Mouse (Mus musculus): ENCODE data around the gene Comt. TPM values are rescaled to one million over a fixed set of nuclear protein-coding genes. Genes with fewer than 3 reads are reported as not detected.

Gene Comt
- 100 to 1,000 TPM; 119 to 127 TPM for total RNA-seq (2021)
- long read RNA-seq, experiment 1, transcript Comt-201 (6 exons, 1,397 nt), result minor isoform, 27 of 108 reads
- long read RNA-seq, experiment 1, transcript Comt-202 (5 exons, 1,866 nt), result major isoform, 33 of 108 reads
- long read RNA-seq, experiment 1, partial matches to known transcripts, result 45 of 108 reads
- long read RNA-seq, experiment 1, other reads (novel, unspliced or antisense), result 3 of 108 reads
- long read RNA-seq, experiment 2, transcript Comt-201 (6 exons, 1,397 nt), result minor isoform, 17 of 97 reads
- long read RNA-seq, experiment 2, transcript Comt-202 (5 exons, 1,866 nt), result major isoform, 35 of 97 reads
- long read RNA-seq, experiment 2, partial matches to known transcripts, result 41 of 97 reads
- long read RNA-seq, experiment 2, other reads (novel, unspliced or antisense), result 4 of 97 reads

DNA sequence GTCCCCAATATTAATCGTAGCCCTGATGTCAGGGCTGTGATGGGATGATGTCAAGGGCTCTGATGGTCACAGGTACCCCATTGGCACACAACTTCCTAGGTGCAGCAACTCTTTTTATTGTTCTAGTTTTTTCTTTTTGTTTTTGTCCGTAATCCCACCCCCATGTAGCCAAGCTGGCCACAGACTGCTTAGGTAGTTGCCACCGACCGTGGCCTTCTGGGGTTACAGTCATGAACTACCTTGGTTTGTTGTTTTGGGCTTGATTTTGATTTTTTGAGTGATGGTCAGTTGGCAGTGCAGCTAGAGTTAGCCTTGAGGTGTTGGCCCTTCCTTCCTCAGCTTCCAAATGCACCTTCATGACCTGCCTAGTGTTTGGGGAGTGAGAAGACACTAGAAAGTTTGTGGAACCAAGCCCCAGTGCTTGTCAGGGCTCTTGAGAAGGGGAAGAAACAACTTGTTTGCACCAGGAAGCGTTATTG is at the start of gene Comt:
Comt (minus strand) TSS at position 51 of the 479 bp plus-strand sequence.
- DNase-seq, result no peak
- intact Hi-C loops (cut with DNase I), result no loop called here

DNA sequence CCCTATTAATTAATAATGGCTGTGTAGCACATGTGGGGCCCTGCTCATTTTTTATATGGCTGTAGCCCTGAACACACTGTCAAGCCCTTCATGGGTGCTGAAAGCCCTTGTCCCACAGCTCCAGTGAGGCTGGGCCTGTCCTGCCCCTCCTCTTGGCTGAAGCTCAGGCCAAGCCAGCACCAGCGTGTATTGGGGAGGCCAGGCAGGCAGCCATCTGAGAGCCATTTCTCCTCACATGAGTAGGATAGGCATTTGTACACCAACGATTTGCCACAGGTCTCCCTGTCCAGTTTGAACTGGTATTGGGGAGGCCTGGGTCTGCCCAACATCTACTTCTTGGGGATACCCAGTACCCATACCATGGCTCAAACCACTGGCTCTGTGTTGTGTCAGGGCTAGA is 47.4 kb upstream of the Comt start:
- intact Hi-C loops (cut with DNase I), result no loop called here
- no peak for DNase-seq

DNA sequence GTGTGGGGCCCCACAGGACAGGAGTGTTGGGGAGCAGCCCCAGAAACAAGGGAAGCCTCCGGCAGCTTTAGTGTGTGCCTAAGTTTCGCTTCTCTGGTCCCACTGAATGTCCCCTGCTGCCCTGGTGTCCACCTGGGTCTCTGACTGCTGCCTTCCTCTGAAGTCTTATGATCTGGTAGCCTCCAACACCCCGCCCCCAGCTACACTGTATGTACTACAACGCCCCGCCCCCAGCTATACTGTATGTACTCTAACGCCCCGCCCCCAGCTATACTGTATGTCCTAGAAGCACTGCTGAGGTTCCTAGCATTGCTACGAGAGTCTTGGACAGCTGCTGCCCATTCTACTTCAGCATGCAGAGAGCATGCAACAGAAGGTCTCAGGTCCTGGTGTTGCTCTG is 46.3 kb upstream of the Comt start:
- no peak for DNase-seq

DNA sequence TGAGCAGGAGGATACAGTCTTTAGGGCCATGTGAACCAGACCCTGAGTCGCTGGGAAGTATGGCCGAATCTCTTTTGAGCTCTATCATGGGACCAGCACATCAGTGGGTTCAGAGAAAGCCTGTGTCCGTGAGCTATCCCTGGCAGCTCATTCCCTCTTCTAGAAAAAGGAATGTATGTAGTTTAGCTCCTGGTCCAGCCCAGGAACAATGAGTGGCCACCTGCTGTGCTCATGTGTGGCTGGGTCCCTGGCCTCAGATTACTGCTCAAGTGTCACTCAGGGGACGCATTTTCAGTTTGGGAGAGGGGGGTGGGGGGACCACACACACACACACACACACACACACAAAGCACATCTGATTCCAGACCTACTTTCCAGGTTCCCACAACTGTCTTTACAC is 45.8 kb upstream of the Comt start:
- no peak for DNase-seq
- intact Hi-C loops (cut with DNase I), result no loop called here

More for the DNA sequence above, 46.3 kb upstream of the Comt start:
- intact Hi-C loops (cut with DNase I), result no loop called here

DNA sequence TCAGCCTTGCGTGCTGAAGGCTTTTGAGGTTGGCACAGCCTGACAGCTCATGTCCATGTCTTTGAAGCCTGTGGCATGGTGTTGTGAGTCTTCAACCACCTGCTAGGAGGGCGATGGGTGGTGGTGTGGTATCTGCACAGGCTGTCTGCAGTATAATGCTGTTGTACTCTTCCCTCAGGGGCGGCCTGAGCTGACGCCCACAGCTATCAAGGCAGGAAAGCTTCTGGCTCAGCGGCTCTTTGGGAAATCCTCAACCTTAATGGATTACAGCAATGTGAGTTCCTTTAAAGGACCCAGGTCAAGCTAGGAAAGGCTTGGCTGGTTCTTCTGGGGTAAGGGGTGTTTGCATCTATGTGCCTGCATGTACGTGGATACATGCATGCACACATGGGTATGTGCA is 45.3 kb upstream of the Comt start:
- intact Hi-C loops (cut with DNase I), result no loop called here
- DNase-seq, result no peak

DNA sequence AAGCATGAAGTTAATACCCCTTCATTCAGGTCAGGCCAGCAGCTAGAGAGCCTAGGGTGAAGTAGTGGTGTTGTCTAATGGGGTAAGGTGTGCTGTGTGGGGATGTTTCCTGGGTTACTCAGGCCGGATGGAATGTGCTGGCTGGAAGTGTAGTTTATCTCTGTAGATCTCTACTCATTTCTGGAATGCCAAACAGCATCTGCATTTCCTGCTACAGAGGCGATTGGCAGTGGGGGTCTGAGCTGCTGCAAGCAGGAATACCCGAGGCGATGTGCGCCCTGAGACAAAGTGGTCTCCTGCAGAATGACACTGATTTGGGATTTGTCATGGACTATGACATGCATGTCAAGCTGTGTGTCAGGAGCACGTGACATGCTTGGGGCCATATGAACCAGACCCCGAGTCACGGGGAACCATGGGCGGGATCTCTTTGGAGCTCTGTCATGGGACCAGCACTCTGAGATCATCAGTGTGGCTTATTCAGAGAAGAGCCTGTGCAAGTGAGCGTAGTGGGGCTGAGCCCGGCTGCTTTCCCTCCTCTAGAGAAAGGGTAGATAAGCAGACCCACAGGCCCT is 44.8 kb upstream of the Comt start:
- DNase-seq, result no peak
- intact Hi-C loops (cut with DNase I), result no loop called here

DNA sequence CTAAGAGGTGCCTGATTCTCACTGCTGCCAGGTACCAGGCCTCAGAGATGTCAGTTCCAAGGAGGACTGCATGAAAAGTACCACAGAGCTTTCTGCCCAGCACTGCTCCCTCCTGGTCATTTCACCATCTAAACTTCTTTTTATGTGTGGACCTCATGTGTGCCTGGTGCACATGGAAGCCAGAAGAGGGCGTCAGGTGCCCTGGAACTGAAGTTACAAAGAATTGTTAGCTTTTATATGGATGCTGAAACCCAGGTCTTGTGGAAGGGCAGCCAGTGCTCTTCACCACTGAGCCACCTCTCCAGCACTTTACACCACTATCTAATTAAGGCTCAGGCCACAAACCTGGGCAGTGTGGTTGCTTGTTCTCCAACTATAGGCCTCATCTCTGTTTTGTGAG is 44.2 kb upstream of the Comt start:
- intact Hi-C loops (cut with DNase I), result no loop called here
- DNase-seq, result no peak

DNA sequence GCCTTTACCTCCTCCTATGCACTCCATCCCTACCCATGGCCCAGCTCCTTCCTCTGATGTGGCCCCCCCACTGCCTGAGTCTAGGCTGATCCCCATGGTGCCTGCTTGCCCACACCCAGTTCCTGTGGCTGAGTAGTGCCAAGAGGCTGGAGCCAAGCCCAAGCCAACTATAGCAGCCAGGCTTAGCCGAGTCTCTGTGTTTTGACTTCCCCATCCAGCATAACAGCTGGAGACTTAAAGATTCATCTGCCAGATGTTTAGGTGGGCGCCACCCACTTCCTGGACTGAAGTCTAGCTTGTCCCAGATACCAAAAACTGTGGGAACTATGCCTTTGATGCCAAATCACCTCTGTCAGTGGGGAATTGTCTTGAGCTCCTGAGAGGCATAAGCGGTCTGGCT is 37.6 kb upstream of the Comt start:
- intact Hi-C loops (cut with DNase I), result no loop called here

DNA sequence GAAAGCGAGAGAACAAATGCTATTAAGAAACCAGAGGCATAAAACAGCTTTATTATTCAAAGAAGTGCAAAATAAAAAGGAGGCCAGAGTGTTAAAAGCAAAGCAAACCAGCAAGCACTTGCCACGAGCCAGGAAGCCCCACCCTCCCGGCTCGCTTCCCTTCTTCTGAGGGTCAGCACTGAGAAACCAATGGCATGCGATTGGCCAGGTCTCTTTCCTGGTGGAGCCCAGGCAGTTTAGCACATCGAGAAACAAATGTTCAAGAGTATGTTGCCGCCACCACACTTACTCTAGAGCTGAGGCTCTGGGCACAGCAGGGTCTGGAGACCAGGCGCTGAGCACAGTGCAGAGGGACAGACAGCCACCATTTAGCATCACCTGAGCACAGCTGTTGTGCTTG is 35.9 kb upstream of the Comt start:
- peak; percentile 30 to 32 for DNase-seq
- intact Hi-C loops (cut with DNase I), result no loop called here

More for the DNA sequence above, 37.6 kb upstream of the Comt start:
- peak; percentile 43 to 47 for DNase-seq

DNA sequence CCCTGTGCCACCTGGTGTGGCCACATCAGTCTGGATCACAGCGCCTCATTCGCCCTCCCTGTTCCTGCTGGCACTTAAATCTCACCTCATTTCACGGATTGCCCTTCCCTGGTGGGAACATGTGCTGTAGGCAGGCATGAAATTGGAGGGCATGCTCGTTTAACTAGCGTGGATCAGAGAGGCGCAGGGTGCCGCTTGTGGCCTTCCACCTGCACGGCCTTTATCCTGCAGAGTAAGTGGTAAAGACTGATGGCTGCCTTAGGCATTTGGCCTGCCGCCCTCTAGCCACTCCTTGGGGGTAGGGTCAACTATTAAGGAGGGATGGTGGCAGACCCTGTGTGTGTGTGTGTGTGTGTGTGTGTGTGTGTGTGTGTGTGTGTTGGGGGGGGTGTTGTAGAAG is 35.4 kb upstream of the Comt start:
- intact Hi-C loops (cut with DNase I), result no loop called here
- DNase-seq, result no peak

DNA sequence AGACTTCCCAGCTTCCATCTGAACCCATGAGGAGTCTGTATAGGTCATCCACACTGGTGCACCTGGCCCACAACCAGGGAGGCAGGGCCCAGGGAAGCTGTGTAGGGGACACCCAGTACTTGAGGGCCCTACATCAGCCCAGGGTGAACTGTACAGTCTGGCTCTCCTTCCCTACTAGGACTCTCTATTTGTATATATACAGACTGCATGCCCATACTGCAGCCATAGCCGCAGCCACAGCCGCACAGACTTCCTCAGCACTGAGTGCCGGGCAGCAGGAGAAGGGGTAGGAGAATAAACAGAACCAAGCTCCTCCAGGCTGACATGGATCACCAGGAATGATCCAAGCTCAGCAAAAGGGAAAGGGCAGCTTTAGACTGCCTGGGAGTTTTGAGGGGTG is 34.2 kb upstream of the Comt start:
- intact Hi-C loops (cut with DNase I), result no loop called here

DNA sequence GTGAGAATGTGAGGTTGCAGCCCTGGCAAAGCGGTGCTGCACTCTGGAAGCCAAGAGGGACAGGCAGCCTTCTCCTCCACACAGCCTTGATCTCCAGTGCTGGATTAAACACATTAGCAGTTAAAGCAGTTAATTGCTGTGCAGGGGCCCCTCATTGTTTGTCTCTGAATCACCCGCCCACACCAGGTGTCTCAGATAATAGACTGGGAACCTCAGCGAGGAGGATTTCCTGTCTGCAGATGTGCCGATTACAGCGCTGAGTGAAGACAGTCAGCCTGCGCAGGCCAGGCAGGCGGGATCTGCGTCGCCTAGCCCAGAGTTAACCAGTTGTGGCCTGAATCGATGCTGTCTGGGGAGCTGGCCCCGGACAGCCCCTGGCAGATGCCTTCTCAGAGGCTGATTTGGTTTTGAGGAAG is 33.3 kb upstream of the Comt start:
- intact Hi-C loops (cut with DNase I), result no loop called here

More for the DNA sequence above, 34.2 kb upstream of the Comt start:
- DNase-seq, result no peak

DNA sequence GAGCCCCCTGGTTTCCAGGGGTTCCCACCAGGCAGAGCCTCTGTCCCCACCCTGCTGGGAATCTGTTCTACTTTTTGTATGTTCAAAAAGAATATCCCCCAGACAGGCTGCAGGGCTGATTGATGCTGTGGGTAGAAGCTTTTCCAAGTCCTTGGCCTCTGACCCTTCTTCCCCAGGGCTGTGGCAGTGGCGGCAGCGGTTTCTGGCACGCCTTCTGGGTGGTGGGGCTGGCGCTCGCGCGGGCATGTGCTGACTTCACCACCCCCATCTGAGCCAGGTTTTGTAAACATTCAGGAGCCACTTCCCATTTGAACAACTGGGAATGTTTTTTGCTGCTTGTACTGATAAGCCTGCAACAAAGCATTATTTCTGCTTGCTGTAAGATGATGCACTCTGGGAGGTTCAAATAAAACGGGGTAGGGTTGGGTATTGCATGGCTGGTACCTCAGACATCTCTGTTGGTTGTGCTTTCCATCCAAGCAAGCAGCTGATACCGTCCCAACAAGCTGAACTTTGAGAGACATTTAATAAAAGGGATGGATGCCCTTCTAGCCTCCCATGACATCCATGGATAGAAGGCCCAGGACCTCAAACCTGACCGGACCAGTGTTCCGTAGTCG is 32.8 kb upstream of the Comt start:
- intact Hi-C loops (cut with DNase I), result no loop called here
- DNase-seq, result peak in 1 of 2 experiments; percentile 18

More for the DNA sequence above, 33.3 kb upstream of the Comt start:
- peak; percentile 37 to 40 for DNase-seq

DNA sequence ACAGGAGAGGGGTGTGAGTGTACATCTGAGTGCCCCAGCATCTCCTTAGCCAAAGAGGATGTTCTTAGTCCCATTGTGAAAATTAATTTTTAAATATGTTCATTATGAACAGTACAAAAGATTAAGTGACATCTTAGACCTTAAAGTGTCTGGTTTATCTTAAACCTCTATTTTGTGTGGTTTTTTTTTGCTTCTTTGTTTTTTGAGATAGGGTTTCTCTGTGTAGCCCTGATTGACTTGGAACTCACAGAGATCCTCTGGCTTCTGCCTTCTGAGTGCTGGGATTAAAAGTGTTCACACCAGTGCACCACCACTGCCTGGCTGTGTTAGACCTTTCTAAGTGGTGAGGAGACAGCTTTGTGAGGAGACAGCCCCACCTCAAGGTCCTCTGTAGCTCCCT is 32.0 kb upstream of the Comt start:
- DNase-seq, result no peak
- intact Hi-C loops (cut with DNase I), result no loop called here

DNA sequence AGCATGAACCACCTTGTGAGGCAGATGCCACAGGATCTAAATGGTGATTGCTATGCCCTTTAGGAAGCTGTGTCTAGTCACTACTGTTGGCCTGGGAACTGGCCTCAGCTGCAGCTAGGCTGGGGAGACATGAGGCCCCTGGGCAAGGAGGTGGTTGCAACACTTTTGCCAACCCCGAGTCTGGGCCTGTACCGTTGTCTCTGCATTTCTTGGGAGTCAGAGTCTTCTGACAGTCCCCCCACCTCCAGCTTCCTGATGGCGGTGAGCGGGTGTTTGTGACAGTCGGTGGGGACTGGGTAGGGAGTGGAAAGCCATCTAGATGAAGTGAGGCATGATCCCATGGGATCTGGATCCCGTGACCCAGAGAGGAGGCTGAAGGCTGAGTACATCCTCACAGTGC is 28.8 kb upstream of the Comt start:
- no peak for DNase-seq
- intact Hi-C loops (cut with DNase I), result no loop called here

DNA sequence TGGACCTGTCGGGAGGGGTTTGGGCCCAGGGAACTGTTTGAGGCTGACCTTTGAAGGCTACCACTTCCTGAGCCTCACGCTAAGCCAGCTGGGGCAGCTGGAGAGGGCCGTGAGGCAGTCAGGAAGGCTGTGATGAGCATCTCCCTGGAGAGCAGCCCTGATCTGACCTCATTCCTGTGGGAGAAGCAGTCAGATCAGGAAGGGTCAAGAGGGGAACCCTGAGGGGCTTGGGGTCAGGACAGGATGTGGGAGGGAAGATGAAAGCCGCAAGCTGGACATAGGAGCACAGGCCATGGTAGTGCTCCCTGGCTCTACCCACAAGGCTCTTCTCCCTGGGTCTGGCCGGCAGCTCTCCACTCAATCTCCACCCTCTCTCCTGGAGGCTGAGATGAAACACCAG is 27.2 kb upstream of the Comt start:
- intact Hi-C loops (cut with DNase I), result no loop called here

DNA sequence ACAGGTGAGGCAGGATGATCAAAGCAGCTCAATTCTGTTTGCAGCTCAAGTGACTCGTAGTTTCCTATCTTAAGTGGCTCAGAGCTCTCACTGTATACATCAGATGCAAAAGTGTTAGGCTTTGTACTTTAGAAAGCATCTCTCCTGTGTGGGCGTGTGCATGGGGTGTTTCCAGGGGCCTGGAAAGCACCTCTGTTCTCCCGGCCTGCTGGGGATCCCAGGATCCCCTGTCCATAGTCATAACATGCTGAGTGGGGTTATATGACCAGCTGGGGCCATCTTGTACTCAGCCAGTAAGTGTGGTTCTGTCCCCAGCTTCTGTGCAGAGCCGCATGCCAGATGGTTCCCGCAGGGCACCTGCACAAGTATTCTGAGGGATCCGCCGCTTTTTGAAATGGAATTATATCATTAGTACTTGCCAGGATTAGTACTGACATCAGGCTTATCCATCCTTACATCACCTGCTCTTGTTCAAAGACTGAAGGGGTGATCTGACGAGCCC is 25.8 kb upstream of the Comt start:
- no peak for DNase-seq
- intact Hi-C loops (cut with DNase I), result no loop called here

More for the DNA sequence above, 27.2 kb upstream of the Comt start:
- peak in 1 of 2 experiments; percentile 17 for DNase-seq

DNA sequence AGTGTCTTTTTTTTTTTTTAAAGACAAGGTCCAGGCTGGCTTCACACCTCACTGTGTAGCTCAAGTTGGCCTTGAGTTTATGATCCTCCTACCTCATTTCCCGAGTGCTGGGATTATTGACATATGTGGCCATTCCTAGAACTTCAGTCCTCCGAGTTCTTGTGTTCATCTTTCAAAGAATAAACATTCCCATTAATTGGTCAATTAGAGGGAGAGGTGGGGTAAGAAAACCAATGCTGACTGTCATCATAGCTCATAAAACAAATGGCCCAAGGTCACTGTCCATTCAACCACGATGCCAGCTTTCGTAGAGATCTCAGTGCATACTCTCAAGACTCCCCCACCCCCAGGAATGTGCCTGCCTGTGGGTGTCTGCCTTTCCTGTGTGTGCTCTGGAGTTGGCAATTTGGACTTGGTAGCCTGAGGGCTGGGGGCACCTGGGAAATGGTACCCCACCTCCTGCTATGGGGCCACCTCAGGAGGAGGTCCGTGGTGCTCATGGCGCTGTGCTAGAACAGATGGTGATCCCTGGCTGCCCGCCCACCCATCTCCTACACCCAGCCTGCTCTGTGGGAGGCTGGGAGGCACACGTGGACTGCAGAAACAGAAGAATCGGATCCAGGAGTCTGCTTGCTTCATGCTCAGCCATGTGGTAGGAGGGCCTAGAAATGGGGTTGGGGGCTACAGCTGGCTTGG is 25.0 kb upstream of the Comt start:
- intact Hi-C loops (cut with DNase I), result no loop called here
- no peak for DNase-seq

DNA sequence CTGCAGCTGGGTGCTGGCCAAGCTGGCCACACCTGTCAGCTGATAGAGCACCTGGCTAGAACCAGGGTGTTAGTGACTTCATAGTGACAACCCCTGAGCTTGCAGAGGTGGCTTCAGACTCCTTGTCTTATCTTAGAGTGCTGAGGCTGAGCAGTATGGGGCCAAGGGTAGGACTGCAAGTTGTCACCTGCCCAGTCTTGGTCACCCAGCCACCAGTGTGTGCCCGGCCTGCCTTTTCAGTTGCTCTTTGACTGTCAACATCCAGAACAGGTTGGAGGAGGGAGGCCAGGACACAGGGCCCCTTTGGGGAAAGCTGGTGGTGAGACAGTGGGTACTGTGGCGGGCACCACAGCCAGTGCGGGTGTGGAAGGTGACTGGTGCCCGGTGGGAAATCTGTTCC is 22.4 kb upstream of the Comt start:
- intact Hi-C loops (cut with DNase I), result no loop called here
- no peak for DNase-seq

DNA sequence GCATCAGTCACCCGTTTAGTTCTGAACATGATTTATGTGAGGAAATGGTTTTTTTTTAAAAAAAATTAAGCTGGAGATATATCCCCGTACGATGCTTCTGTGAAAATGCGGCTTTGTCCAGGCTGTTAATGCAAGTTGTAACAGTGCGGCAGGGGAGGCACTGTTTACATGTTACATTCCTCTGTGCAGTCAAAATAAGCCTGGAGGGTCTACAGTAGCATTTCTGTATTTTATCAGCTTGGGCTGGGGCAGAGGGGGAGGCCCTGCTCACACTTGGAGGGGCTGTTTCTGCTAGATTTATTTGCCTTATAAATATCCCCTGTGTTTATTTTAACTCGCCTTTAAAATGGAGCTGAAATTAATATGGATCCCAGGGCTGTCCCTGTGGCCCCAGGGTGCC is 21.5 kb upstream of the Comt start:
- no peak for DNase-seq
- intact Hi-C loops (cut with DNase I), result no loop called here

DNA sequence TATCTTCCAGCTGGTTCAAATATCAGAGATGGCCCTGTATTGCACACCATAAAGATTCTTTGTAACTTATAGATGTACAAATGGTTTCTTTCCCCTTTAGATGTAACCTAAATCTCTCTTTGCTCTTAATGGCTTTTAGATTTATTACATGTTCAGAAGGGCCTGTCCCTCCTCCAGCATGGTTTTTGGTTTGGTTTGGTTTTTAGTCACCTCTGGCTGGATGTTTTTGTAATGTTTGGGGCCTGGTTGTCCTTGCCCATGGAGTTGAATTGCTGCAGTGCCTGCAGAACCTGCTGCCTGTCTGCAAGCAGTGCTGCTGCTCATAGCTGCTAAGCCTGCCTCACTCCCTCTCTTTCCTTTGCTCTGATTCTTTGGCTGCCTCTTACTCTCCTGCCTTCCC is 20.6 kb upstream of the Comt start:
- no peak for DNase-seq
- intact Hi-C loops (cut with DNase I), result no loop called here
